Mouse (Mus musculus) adrenal gland, postnatal 10 days (tissue): ENCODE results near the gene Srcap. TPM values are rescaled to one million over a fixed set of nuclear protein-coding genes. Genes with fewer than 3 reads are reported as not detected.
"Not testable (repeated sequence)": the region's sequence is repeated elsewhere in the genome, so short reads cannot be mapped to it uniquely, and the experiment has no call there.

Experiments
- DNase-seq: peaks from one replicate; pipeline ENCODE4 v3.0.0; 2021; ENCODE audit warnings: mixed read lengths
- long read RNA-seq, 2 experiments: library from polyadenylated mRNA; stranded (forward); transcript quantifications; one replicate each; pipeline ENCODE4 v2.0.0; 2021
- total RNA-seq, 2 experiments: library from RNA; stranded (reverse); gene quantifications; 2 replicates each; pipeline ENCODE4 v1.2.3; 2021

Srcap gene
- total RNA-seq, result 10 to 100 TPM; 70.0 to 94.2 TPM
- long read RNA-seq, experiment 1, partial matches to known transcripts, result 3 of 9 reads
- long read RNA-seq, experiment 1, other reads (novel, unspliced or antisense), result 5 of 9 reads
- long read RNA-seq, experiment 2, partial matches to known transcripts, result 3 of 6 reads
- long read RNA-seq, experiment 2, other reads (novel, unspliced or antisense), result 2 of 6 reads

DNA sequence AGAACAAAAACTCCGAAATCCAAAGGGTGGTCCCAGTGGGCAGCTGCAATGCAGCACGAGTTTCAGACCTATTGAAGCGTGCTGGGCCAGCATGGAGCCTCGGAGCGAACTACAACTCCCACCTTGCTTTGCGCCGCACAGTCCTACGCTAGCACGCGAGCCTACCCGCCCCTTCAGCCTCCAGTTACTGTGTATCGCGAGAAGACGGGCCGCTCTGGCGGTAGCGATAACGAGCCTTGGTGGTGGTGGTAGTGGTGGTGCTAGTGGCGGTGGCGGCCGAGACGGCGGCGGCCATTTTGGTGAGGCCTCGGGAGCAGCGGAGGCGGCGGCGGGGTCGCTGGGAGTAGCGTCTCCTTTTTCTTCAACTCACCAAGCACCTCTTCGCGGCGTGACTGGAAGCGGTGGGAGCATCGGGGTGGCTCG, at the start of gene Srcap:
Gene Srcap, plus strand, starts transcription at position 176 of the 423 bp plus-strand sequence.
- DNase-seq, result peak; percentile 96

DNA sequence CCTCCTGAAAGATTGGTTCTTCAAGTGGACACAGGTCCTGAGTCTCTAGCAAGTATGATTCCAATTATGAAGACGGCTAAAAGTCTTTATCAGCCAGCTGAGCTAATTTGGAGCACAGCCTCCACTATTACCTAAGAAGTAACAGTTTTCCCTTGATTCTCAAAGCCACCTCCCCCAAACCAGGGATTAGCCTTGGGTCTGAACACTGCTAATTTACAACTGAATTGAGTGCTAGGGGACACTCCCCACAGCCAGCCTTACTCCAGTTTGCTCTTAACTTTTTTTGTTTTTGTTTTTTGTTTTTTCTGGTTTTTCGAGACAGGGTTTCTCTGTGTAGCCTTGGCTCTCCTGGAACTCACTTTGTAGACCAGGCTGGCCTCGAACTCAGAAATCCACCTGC, 46.6 kb upstream of the Srcap start:
- DNase-seq, result no peak

DNA sequence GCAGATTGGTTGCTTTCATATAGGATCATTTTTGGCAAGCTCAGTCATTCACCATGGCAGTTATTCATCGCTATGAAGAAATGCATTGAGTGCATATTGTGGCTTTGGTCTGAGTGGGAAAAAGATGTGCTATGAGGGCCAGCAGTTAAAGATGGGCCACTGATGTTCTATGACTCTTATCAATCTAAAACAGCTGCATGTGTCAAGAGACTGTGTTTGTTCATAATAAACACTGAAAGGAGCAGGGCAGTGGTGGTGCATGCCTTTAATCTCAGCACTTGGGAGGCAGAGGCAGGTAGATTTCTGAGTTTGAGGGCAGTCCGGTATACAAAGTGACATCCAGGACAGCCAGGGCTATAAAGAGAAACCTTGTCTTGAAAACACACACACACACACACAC, 46.1 kb upstream of the Srcap start:
- not testable (repeated sequence) for DNase-seq

DNA sequence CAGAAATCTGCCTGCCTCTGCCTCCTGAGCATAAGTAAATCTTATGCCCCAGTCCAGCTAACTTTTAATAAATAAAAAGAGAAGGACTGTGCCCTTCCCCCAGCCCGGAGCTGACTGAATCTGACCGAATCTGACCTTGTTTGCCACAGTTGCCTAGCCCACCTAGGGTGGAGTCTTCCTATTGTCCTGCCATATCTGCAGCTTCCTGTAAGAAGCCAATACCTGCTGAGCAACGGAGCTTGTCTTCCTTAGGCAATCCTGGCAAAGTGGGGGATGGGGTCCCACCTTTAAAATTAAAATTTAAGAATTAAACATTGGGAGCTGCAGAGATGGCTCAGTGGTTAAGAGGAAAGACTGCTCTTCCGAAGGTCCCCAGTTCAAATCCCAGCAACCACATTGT, 45.2 kb upstream of the Srcap start:
- no peak for DNase-seq

DNA sequence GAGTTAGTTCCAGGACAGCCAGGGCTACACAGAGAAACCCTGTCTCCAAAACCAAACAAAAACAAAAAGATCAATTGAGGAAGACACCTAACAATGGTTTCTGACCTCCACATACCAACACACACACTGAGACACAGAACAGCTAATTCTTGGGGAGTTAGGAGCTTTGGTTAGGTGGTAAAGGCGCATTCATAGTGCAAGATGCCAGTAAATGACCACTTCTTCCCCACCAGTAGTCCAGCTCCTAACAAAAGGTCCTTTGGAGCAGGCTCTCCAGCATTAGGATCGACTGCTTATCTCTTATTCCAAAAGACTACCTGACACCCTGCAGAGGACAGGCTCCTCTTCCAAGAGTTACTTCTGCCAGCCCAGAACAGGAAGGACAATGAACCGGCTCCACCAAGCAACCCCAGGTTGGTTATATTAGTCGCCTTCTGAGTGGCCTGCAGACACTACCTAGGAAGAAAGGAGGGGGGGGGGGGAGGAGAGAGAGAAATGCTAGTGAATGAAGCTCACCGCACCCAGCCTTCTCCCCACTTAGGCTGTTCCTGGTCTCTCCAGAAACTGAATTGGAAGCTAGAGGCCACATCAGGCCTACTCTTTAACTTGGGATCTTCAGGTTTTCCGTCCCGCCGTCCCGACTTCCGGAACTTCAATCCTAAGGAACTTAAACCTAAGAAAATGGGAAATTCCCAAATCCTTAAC, 41.6 kb upstream of the Srcap start:
- DNase-seq, result peak; percentile 44

DNA sequence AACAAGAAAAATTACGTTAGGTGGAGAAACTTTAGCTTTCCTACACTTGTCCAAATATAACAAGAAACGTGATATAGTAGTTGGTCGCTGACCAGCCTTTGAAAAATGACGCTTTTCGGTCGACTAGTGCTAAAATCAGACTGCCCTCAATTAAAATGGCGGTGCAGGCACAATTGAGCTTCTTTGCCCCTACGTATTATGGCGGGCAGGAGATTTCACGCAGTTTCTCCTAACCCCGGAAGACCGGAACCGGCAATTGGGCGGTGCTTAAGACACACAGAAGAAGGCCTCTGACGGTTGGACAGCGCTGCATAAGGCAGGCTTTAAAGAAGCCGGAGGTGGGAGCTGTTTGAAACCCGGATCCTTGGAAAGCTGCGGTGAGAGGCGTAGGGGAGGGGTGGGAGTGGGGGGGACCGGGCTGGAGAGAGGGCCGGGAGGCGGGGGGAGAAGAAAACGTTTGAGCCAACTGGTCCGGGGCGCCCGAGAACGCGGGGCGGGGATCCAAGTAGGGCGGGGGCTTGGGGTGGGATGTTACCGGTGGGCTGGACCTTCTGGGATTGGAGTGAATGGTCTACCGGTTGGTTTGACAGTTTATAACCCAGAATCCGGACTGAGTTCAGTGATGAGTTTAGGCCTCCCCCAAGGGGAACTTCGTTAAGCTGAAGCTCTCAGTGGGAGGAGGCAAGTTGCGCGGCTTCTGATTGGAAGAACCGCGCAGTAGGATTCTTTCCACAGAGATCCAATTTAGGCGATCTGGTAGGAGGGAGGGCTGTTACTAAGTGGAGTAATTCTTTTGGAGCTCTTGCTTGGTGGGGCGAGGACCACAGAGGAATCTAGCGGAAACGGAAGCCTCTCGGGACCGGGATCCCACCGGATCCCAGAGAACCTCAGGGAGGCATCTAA, 40.8 kb upstream of the Srcap start:
- DNase-seq, result peak; percentile 91

DNA sequence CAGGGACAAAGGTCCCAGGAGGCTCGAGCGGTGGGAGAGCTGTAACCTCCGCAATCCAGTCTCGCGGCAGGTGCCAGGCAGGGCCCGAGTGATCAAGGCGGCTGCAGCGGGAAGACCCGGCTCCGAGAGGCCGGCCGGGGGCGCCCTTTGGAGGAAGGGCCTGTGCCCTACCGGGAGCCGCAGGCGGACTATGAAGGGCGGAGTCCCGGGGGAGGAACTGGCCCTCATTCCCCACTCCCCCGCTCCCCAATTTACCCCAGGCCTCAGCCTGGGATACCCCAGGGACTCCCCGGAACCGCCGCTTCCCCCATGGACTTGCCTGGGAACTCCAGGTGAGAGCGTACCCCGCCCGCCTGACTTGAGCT, 40.2 kb upstream of the Srcap start:
- DNase-seq, result no peak

DNA sequence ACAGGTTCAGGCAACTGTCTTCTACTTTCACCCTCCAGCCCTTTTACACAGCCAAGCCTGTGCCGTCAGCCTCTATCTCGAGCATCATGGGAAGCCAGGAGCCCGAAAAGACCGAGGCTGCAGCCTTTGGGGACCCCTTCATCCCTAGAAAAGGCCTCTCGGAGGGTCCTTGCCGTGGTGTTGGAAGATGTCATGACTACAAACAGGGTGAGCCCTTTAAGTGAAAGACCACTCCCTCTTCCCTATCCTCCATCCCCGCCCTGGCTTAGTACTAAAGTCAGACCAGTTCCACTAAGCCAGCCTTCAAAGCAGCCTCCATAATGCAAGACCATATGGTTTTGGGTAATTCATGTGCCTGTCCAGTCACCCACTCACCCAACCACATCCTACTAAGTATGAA, 39.7 kb upstream of the Srcap start:
- no peak for DNase-seq

DNA sequence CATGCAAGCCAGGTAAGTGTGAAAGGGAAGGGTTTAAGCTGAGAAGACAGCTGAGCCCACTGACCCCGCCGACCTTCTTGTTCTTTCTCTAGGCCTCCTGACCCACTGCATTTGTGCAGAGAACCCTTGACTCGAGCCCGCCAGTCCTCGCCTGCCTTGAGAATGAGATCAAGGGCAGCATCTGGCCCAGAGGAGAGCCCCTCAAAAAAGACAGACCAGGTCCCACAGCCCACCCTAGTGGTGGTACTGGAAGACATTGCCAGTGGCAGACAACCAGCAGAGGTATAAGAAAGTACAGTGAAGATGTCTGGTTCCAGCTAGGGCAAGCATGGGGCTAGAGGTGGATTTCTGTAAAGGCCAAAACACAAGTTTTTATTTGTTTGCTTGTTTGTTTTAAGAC, 38.1 kb upstream of the Srcap start:
- no peak for DNase-seq

DNA sequence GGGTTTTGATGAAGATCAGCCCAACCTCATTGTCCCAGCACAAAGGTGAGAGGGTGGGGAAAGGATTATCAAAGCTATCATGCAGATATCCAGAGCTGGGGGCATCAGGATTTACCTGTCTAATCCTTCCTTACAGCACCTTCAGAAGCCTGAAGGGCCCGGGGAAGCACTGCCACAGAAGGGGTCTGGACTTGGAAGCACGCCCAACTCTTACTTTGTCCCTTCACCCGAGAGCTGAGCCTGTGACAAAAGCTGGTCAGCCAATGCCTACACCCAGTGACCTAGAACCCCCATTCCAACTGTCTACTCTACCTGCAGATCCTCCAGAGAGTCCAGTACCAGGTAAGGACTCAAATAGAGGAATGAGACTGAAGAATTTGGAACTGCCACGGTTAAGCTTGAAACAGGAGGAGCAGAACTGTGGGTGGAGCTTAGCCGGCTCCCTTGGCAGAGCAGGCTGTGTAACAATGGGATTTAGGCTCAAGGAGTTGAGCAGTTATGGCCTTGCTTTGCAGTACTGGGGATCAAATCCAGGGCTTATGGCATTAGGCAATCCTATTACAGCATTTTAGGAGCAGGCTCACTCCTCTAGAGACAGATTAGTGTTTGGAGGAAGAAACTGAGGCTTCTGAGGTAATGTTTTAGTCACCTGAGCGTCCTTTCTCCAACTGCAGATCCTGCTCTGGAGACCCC, 37.3 kb upstream of the Srcap start:
- DNase-seq, result no peak

DNA sequence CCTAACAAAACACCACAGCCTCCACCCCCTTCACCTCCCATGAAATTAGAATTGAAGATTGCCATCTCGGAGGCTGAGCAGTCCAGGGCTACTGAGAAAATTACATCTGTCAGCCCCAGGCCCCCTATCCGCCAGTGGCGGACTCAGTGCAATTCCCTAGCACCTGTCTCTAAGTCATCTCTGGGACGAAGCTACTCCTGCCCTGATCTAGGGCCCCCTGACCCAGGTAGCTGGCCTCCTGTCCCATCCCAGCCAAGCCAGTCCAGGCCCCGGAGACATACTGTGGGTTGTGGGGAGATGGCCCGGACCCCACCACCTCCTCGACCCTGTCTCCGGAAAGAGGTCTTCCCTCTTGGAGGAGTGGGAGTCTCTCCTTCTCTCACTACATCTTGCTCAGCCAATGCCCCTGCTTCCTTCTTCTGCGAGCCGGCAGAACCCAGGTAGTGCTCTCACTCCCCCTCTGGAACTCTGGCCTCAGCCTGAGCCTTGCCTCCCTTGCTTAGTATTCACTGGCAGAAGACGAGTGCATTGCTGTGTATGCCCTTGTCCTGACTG, 36.5 kb upstream of the Srcap start:
- no peak for DNase-seq

DNA sequence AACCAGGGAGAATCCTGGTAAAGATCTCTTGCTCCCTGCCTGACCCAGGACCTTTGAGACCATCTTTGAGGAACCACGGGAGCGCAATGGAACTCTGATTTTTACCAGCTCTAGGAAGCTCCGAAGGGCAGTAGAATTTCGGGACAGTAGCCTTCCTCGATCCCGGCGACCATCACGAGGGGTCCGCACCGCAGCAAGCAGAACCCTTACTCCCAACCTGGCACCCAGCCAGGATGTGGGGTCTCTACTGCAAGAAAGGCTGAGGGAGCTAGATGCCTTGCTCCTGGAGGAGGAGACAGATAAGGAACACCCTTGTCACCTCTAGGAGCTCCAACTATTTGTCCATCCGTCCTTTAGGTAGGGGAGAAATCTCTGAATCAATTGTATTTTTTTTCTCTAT, 35.4 kb upstream of the Srcap start:
- DNase-seq, result no peak

DNA sequence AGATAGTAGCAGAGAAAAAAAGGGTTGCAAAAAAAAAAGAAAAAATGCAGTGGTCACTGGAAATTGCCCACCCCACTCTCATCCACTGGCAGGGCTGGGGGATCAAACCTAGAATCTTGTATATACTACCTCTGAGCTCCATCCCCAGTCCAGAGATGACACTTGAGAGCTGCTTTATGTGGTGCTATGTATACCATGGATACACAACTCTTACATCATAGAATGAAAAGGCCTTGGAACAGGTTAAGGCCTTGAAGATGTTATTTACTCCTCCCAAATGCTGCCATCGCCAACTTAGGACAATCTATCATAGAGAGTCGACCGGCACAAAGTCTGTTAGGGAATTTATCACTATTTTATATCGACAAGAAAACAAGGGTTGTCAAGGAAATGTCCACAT, 34.9 kb upstream of the Srcap start:
- DNase-seq, result no peak

DNA sequence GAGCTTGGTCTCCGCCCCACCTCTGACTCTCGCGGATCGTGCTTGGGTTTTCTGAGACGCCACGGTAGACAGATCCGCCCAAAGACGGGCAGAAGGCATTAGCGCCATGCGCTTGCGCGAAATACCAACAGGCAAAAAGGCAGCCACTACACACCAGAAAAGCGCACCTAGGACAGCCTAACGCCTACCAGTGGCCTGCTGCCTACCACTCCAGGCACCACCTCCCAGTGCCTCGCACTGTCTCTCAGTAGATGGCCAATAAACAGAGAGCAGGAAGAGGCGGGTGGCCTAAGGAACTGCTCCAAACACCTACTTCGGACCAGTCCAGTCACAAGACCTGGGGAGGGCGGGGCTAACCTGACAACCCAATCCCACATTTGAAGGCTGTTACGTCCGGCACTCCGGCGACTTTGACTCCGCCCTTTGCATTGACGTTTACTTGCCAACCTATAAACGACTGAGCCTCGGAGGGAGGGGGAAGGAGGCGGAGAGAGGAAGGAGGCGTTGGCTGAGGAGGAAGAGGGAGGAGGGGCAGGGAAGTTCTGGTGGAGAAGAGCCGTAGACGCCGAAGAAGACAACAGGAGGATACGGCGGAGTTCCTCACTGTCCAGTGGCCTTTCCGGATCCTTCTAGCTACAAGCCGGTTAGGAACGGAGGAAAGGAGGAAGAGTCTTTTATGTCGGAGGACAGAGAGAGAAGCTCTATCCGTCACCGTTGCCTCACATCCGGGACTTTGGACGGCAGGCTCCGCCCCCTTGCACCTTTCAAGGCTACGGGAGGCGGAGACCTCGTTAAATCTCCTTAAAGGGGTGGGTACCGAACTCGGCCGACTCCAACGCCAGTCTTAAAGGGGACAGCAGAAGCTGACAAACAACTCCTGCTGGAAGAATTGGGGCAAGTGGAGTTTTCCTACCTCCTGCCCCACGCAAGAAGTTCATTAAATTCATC, 33.8 kb upstream of the Srcap start:
- DNase-seq, result peak; percentile 99

DNA sequence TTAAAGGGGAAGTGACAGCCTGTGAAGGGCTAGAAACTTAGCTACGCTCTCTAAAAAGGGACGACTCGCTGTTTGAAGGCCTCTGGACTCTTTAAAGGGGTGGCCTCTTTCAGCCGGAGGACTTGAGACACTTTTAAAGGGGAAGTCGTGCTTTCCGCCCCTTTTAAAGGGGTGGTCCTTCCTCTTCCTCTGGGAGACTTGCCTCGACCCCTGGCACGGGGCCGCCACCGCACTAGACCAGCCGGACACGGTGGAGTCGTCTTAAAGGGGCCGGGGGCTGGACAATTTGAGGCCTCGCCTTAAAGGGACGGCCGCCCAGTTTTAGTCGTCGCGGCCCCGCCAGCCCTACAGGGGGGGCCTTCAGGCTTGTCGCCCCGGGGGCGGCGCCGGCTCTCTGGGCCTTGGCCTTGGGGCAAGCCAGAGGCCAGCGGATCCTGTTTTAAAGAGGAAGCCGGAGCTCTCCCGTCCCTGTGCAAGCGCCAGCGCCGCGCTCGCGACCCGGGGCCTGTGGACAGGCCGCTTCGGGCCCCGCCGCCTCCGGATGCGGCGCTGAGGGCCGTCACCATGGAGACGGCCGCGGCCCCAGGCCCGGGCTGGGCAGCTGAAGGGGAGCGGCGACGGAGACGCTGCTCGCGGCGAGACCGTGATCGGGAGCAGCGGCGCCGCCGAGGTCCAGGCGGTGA, 33.0 kb upstream of the Srcap start, which contains the start of gene Fbrs:
Gene Fbrs, plus strand, starts transcription at position 565 of the 683 bp plus-strand sequence.
- DNase-seq, result peak; percentile 97

DNA sequence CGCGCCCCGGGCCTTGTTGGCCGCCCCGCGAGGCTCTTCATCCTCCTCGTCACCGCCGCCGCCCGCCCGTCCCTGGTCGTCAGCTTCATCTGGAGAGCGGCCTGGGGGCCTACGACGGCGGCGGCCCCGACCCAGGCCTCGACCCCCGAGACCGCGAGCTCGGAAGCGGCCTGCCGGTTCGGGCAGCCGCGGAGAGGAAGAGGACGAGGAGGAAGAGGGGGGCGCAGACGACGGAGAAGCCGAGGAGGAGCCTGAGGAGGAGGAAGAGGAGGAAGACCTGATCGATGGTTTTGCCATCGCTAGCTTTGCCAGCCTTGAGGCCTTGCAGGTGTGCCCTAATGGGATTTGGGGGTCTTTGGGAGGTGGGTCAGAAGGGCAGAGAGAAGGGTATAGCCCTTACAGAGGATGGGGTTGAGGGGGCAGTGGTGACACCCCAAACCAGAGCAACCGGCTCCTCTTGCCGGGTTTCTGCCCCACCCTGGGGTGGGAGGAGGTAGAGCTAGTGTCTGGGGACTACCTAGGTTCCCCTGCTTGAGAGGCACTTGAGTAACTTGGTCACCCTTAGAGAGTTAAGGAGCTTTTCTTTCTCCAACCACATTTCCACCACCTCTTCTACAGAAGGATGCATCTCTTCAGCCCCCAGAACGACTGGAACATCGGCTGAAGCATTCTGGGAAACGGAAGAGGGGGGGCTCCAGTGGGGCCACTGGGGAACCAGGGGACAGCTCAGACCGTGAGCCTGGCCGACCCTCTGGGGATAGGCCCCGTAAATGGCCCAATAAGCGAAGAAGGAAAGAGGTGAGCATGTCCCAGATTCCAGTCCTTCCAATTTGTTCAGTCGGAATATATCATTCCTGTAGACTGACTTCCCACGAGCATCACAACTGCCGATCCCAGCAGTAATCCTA, 32.2 kb upstream of the Srcap start:
- DNase-seq, result peak; percentile 48

DNA sequence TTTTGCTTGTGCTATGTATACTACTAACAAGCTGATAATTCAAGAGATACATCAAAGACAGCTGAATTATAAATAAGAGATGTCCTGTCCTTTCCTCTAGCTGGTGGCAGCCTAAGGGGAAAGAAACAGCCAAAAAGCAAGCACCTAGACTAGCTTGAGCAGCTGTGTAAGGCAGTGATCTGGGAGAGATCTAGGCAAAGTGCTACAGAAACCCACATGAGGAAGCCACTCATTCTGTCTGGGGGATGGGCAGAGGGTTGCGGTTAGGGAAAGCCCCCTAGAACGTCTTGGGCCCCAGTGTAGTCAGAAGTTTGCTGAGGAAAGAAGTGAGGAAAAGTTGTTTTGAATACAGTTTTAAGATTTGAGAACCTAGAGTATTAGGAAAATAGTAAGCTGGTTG, 31.5 kb upstream of the Srcap start:
- DNase-seq, result no peak

DNA sequence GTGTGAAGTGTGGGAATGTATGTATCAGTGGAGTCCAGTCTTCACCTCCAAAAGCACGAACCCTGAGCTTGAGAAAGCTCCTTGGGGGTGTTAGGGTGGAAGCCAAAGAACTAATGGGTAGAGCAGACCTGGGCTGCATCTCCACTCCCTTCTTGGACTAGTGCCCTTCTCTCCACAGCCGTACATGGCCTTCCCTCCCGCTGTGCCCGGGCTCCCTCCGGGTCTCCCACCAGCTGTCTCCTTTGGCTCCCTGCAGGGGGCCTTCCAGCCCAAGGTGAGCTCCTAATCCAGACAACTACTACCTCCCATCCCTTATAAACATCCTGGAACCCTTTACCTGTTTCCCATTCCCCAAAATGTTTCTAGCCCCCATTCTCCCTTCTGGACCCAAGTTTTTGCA, 26.4 kb upstream of the Srcap start:
- DNase-seq, result no peak

DNA sequence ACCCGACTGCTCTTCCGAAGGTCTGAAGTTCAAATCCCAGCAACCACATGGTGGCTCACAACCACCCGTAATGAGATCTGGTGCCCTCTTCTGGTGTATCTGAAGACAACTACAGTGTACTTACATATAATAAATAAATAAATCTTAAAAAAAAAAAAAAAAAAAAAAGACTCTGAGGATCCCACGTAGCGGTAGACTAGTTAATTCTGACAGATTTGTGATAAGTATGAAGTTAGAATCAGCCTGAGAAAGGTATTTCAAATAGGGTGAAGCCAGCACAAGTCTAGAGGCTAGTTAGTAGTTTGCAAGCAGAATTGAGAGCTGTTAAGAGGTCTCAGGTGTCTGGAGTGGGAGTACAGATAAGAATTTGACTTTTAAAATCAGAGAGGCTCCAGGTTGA, 23.4 kb upstream of the Srcap start:
- not testable (repeated sequence) for DNase-seq
